Mouse (Mus musculus): Measurements from ENCODE around the gene Memo1. TPM values are rescaled to one million over a fixed set of nuclear protein-coding genes. Genes with fewer than 3 reads are reported as not detected.
A peak's percentile ranks its signal among the peaks of the same experiment; 100 is the strongest.

Gene Memo1
- total RNA-seq, 1 experiment = 66.7 TPM

DNA sequence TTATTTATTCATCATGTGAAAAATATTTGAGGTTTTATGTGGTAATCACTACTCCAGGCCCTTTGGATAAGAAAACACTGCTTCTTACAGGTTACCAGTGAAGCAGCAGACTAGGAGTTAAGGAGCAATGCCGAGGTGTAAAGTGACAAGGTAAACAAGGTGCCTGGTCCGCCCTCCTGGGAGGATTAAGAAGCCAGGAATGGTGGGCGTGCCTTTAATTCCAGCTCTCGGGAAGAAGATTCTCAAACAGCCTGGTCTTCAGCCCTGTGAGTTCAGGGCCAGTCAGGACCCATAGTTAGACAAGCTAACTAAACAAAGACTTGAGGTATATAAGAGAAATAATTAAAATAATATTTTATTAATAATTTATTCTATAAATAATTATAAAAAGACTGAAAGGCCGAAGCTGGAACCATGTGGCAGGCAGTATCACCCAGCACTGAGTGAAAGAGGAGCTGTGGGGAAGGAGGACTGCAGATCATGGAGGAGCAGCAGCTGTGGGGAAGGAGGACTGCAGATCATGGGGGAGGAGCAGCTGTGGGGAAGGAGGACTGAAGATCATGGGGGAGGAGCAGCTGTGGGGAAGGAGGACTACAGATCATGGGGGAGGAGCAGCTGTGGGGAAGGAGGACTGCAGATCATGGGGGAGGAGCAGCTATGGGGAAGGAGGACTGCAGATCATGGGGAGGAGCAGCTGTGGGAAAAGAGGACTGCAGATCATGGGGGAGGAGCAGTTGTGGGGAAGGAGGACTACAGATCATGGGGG is 86.0 kb downstream of the Memo1 start:
- TF ChIP-seq ZC3H11A (IDR thresholded peaks at IDR 0.05; ENCODE audit: borderline replicate concordance, low read depth, low read length) (no peak), CHD2 (IDR thresholded peaks at IDR 0.05; ENCODE audit: low read depth, low read length) (no peak), ZNF384 (IDR thresholded peaks at IDR 0.05; ENCODE audit: low read depth, low read length) (no peak), HCFC1 (IDR thresholded peaks at IDR 0.05; ENCODE audit: borderline replicate concordance, insufficient read depth, low read length) (no peak), MAFK (IDR thresholded peaks at IDR 0.05; ENCODE audit: insufficient read depth, low read depth, low read length) (no peak)
- Histone ChIP-seq H3K9ac (ENCODE audit: insufficient read depth, low read depth, low read length, poor library complexity, severe bottlenecking) (no peak overlapping the region), H3K27ac (ENCODE audit: insufficient read depth, low read depth, low read length, poor library complexity, severe bottlenecking) (no peak overlapping the region), H3K4me3 (ENCODE audit: insufficient read depth in 1 of 2, low read depth in 1 of 2, low read length in 2 of 2, poor library complexity in 1 of 2, severe bottlenecking in 1 of 2) (no peak overlapping the region), H3K4me1 (ENCODE audit: control insufficient read depth in 2 of 2, insufficient read depth in 2 of 2, low read length in 2 of 2, poor library complexity in 1 of 2) (peaks cover 0 to 5% of the 10 kb centered on the region in 2 experiments; a peak in 1 of 4 replicates), H3K9me3 (ENCODE audit: control insufficient read depth, insufficient read depth, low read depth, low read length) (no peaks in the 10 kb centered on the region), H3K36me3 (ENCODE audit: control insufficient read depth, insufficient read depth, low read length, poor library complexity, severe bottlenecking) (peaks cover 4% of the 10 kb centered on the region; the same call in 1 of the 2 replicates)
- in situ Hi-C loops (cut with MboI; ENCODE audit: low sequenced_read_pairs in 2 of 2, unreplicated experiment in 2 of 2) = no loop called here
- DNase-seq (ENCODE audit: low read depth, low spot score) = peak; percentile 9

DNA sequence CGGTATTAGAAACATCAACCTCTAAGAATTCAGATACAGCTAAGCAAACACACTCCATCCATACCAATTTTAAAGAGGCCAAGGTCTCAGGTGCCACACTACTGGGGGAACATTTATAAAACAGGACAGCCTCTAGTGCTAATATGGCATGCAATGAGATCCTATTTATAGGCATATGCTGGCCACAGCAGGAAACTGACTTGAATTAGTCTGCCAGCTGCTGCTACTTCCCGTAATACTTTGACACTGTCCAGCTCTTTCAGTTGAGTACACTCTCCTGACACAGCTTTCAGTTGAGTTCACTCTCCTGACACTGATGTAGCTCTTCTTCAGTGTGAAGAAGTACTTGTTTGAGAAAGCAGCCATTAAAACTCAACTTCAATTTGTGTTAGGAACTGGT is 99.4 kb downstream of the Memo1 start:
- no peaks in the 10 kb centered on the region for H3K9me3 ChIP-seq (ENCODE audit: control insufficient read depth, insufficient read depth, low read depth, low read length)
- H3K27ac ChIP-seq (ENCODE audit: insufficient read depth, low read depth, low read length, poor library complexity, severe bottlenecking) = no peak overlapping the region
- no peak for DNase-seq (ENCODE audit: low read depth, low spot score)
- in situ Hi-C loops (cut with MboI; ENCODE audit: low sequenced_read_pairs in 2 of 2, unreplicated experiment in 2 of 2) = no loop called here
- no peaks in the 10 kb centered on the region for H3K4me1 ChIP-seq (ENCODE audit: control insufficient read depth in 2 of 2, insufficient read depth in 2 of 2, low read length in 2 of 2, poor library complexity in 1 of 2)
- TF ChIP-seq ZC3H11A (IDR thresholded peaks at IDR 0.05; ENCODE audit: borderline replicate concordance, low read depth, low read length) = no peak
- TF ChIP-seq MAFK (IDR thresholded peaks at IDR 0.05; ENCODE audit: insufficient read depth, low read depth, low read length) = no peak
- no peak for TF ChIP-seq ZNF384 (IDR thresholded peaks at IDR 0.05; ENCODE audit: low read depth, low read length)
- TF ChIP-seq CHD2 (IDR thresholded peaks at IDR 0.05; ENCODE audit: low read depth, low read length) = no peak
- TF ChIP-seq HCFC1 (IDR thresholded peaks at IDR 0.05; ENCODE audit: borderline replicate concordance, insufficient read depth, low read length) = no peak
- no peak overlapping the region for H3K4me3 ChIP-seq (ENCODE audit: insufficient read depth in 1 of 2, low read depth in 1 of 2, low read length in 2 of 2, poor library complexity in 1 of 2, severe bottlenecking in 1 of 2)
- no peak overlapping the region for H3K9ac ChIP-seq (ENCODE audit: insufficient read depth, low read depth, low read length, poor library complexity, severe bottlenecking)
- H3K36me3 ChIP-seq (ENCODE audit: control insufficient read depth, insufficient read depth, low read length, poor library complexity, severe bottlenecking) = no peaks in the 10 kb centered on the region

DNA sequence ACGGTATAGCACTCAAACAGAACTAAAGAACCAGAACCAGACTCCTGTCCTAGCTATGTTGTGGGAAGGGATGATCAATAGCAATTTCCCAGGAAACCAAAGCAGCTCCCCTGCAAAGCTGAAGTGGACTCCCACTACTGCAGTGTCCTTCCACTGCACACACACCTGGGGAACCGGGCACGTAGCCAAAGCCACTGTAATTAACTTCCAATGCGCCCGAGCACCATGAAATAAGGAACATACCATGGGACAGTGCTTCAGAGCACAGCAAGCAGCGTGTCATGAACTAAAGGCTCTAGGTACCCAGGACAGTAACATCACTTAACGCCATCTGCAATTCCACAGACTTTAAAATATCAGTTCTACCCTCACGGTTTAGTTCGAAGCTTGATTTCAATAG is 100.6 kb downstream of the Memo1 start:
- Histone ChIP-seq H3K9ac (ENCODE audit: insufficient read depth, low read depth, low read length, poor library complexity, severe bottlenecking) (no peak overlapping the region), H3K4me3 (ENCODE audit: insufficient read depth in 1 of 2, low read depth in 1 of 2, low read length in 2 of 2, poor library complexity in 1 of 2, severe bottlenecking in 1 of 2) (no peak overlapping the region), H3K27ac (ENCODE audit: insufficient read depth, low read depth, low read length, poor library complexity, severe bottlenecking) (no peak overlapping the region), H3K36me3 (ENCODE audit: control insufficient read depth, insufficient read depth, low read length, poor library complexity, severe bottlenecking) (no peaks in the 10 kb centered on the region), H3K4me1 (ENCODE audit: control insufficient read depth in 2 of 2, insufficient read depth in 2 of 2, low read length in 2 of 2, poor library complexity in 1 of 2) (peaks cover 0 to 3% of the 10 kb centered on the region in 2 experiments; a peak in 1 of 4 replicates), H3K9me3 (ENCODE audit: control insufficient read depth, insufficient read depth, low read depth, low read length) (no peaks in the 10 kb centered on the region)
- no peak for DNase-seq (ENCODE audit: low read depth, low spot score)
- TF ChIP-seq HCFC1 (IDR thresholded peaks at IDR 0.05; ENCODE audit: borderline replicate concordance, insufficient read depth, low read length) (no peak), ZNF384 (IDR thresholded peaks at IDR 0.05; ENCODE audit: low read depth, low read length) (no peak), MAFK (IDR thresholded peaks at IDR 0.05; ENCODE audit: insufficient read depth, low read depth, low read length) (no peak), ZC3H11A (IDR thresholded peaks at IDR 0.05; ENCODE audit: borderline replicate concordance, low read depth, low read length) (no peak), CHD2 (IDR thresholded peaks at IDR 0.05; ENCODE audit: low read depth, low read length) (no peak)
- in situ Hi-C loops (cut with MboI; ENCODE audit: low sequenced_read_pairs in 2 of 2, unreplicated experiment in 2 of 2) = no loop called here

DNA sequence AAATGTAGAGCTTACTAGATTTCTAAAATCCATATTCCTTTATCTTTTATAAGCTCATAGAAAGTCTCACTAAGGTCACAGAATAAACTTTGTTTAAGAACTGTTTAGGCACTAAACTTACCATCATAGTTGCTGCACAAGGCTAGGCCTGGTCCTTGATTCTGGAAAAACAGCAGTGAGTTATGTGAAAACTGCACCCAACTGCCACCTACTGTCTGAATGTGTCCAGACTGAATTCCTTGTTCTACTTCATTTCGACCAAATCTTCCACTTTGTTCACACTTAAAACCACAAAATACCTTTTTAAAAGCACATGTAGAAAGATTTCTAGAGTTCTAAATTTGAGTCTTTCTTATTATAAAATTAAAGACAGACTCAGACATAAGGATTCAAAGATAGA is 101.9 kb downstream of the Memo1 start:
- no peak overlapping the region for H3K4me3 ChIP-seq (ENCODE audit: insufficient read depth in 1 of 2, low read depth in 1 of 2, low read length in 2 of 2, poor library complexity in 1 of 2, severe bottlenecking in 1 of 2)
- no peaks in the 10 kb centered on the region for H3K36me3 ChIP-seq (ENCODE audit: control insufficient read depth, insufficient read depth, low read length, poor library complexity, severe bottlenecking)
- TF ChIP-seq ZC3H11A (IDR thresholded peaks at IDR 0.05; ENCODE audit: borderline replicate concordance, low read depth, low read length) (no peak), CHD2 (IDR thresholded peaks at IDR 0.05; ENCODE audit: low read depth, low read length) (no peak), ZNF384 (IDR thresholded peaks at IDR 0.05; ENCODE audit: low read depth, low read length) (no peak), HCFC1 (IDR thresholded peaks at IDR 0.05; ENCODE audit: borderline replicate concordance, insufficient read depth, low read length) (no peak), MAFK (IDR thresholded peaks at IDR 0.05; ENCODE audit: insufficient read depth, low read depth, low read length) (no peak)
- H3K4me1 ChIP-seq (ENCODE audit: control insufficient read depth in 2 of 2, insufficient read depth in 2 of 2, low read length in 2 of 2, poor library complexity in 1 of 2) = peaks cover 0 to 3% of the 10 kb centered on the region in 2 experiments; a peak in 1 of 4 replicates
- no peak overlapping the region for H3K27ac ChIP-seq (ENCODE audit: insufficient read depth, low read depth, low read length, poor library complexity, severe bottlenecking)
- in situ Hi-C loops (cut with MboI; ENCODE audit: low sequenced_read_pairs in 2 of 2, unreplicated experiment in 2 of 2) = no loop called here
- DNase-seq (ENCODE audit: low read depth, low spot score) = no peak
- no peaks in the 10 kb centered on the region for H3K9me3 ChIP-seq (ENCODE audit: control insufficient read depth, insufficient read depth, low read depth, low read length)
- no peak overlapping the region for H3K9ac ChIP-seq (ENCODE audit: insufficient read depth, low read depth, low read length, poor library complexity, severe bottlenecking)

Data from ES-E14 (cell line).